Mouse (Mus musculus) 3134 (cell line): ENCODE data around the gene Kars.

ENCODE experiments used
- DNase-seq: peaks from one replicate; pipeline ENCODE4 v3.0.0-alpha.2; 2011; ENCODE audit warnings: low spot score; ENCODE audit not compliant: insufficient read length; ENCODE audit errors: extremely low read depth

The Kars gene

DNA sequence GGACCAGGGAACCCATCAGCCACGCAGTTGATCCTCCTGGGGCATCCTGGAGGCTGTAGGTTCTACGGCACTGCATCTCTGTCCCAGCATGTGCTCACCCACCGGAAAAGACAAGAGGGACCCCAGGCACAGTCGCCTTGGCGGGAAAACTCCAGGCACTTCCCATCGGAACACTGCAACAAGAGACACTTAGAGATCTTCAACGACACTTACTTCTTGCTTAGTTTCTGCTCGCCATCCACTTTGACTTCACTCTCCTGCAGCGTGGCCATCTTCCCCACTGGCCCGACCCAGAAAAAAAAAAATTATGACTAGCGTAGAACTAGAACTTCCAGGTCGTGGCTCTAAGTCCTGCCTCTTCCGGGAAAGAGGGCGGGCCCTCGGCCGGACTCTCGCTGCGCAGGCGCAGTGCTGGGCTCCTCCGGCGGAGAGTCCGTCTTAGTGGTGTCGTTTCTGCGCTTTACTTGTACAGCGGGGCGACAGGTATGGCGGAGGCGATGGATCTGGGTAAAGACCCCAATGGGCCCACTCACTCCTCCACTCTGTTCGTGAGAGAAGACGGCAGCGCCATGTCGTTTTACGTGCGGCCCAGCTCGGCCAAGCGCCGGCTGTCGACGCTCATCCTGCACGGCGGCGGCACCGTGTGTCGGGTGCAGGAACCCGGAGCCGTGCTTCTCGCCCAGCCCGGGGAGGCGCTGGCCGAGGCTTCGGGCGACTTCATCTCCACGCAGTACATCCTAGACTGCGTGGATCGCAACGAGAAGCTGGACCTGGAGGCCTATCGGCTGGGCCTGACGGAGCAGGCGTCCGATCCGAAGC is at the start of gene Kars, which contains the start of gene Terf2ip:
TSS of gene Kars (minus strand) at position 327 of the 819 bp plus-strand sequence.
TSS of gene Terf2ip (plus strand) at position 402 of the 819 bp plus-strand sequence.
- peak; percentile 95 for DNase-seq

DNA sequence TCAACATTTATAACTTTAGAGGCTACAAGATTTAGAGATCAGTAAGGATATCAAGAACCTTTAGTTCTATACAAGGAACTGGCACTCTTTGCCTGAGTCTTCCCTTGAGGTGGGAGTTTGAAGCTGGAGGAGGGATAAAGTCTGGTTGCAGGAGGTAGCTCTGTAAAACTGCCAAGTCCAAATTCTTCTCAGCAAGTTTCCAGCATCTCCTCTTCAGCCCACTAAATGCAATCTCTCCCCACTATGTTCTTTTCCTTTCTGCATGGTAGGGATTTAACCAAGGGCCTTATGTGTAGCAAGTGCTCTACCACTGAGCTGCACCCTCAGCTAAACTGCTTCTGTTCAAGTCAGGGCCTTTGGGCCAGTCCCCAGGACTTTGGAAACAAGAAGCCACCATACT is 43.3 kb upstream of the Kars start:
- no peak for DNase-seq

DNA sequence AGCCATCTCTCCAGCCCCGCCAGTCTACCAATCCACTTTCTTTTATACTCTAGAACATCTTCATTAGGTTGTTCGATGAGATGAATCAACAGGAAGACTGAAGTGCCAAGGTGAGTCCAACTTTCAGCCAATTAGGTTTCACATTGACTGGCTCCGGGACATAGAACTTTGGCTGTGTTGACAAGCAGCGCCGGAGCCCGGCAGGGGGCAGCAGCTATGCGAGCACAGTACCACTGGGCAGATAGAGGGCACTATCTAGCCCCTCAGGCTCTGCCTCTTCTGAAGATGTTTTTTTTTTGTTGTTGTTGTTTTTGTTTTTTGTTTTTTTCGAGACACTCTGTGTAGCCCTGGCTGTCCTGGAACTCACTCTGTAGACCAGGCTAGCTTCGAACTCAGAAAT is 40.4 kb upstream of the Kars start:
- DNase-seq: no peak

DNA sequence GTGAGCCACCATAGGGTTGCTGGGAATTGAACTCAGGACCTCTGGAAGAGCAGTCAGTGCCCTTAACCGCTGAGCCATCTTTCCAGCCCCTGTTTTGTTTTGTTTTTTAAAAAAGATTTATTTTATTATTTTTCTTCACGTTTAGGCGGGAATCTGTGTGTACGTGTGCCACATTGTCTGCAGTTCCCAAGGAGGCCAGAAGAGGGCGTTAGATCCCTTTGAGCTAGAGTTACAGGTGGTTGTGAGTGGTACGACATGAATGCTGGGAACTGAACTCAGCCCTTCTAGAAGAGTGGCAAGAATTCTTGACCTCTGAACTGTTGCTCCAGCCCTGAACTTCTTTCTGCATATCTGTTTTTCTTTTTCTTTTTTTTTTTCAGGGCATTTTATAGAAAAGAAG is 38.9 kb upstream of the Kars start:
- DNase-seq: no peak

DNA sequence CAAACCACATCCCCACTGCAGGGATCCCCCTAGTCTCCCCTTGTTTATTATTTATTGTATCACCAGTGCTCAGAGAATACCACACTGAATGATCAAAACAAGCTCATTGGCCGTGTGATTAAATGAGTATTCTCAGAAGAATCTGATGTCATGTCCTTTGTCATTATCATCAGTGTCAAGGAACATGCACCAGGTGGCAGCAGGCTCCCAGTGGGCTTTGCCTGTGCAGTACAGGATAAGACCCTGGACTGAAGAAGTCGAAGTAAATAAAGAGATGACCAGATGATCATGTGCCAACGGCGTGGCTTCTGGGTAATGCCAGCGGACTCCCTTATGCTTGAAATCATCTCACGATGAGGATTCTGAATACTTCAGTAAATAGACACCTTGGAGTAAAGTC is 37.2 kb upstream of the Kars start:
- DNase-seq: no peak

DNA sequence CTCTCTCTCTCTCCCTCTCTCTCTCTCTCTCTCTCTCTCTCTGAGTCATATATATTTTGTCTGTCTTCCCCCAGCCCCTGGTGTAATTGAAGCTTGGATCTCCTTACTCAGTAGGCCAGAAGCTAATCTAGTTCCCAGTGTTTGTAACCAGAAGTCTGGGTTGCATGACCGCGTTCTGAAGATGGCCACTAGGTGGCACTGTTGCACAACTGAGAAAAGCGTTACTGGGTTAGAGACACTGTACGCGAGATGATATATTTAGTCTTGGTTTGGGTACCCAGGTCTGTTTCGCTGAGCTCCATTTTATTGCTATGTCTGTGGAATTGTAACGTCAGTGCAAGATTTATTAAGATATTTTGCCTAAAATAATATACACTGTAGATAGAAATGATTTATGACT is 34.8 kb upstream of the Kars start:
- no peak for DNase-seq

DNA sequence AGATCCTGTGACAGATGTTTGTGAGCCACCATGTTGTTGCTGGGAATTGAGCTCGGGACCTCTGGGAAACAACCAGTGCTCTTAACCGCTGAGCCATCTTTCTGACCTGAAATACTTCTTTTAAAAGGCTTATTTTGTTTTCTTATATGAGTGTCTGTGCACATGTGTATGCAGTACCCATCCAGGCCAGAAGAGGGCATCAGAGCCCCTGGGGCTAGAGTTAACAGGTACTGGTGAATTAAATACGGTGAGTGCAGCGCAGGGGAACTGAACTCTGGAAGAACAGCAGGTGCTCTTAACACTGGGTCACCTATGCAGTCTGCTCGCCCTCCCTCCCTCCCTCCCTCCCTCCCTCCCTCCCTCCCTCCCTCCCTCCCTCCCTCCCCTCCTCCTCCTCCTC is 34.1 kb upstream of the Kars start:
- DNase-seq: no peak

DNA sequence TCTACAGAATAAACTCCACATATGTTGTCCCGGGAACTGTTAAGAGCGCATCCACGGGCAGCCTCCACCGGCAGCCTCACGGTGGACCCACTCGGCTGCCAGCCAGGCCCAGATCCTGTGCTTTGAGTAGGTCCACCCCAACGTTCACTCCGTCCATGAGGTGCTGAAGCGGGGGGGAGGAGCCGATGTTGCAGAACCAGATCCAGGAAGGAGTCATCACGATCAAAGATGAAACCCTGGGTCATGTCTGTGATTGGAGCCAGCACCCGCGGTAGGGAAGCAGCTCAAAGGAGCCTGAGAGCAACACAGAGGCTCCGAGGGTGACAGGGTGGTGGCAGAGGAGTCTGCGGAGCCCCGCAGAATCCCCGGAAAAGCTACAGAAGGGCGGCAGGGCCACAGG is 26.4 kb upstream of the Kars start:
- no peak for DNase-seq

DNA sequence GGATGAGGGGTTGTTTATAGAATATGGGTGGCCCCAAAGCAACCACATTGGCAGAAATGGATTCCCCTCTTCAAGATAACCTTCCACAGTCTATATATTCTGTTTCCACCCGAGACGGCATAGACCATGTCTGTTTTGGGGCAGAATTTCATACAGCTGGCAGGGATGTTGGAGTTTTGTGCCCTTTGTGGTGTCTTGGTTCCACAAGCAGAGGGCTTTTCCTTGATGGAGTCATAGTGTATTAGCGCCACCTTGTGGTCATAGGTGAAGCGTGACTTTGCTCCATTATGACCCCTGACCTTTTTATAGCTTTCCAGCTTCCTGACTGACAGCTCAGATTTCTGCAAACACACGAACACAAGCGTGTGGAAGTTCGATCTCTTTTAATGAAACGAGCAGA is 23.5 kb upstream of the Kars start:
- DNase-seq: peak; percentile 30

DNA sequence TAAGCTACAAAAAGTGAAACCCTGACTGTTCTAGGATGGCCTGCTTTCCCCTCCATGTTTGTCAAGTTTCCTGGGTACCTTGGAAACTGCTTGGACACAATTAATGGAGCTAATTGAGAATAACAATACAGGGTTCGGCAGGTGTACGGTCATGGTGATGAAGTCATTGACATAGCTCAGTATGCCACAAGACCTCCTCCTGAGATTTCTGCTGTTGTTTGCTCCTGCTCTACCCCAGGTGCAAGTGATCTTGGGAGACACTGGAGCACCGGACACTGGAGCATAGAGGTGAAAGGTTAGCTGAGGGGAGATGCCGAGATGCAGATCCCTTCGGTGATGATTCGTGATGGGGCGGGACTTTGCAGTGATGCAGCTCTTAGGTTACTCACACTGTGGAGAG is 21.9 kb upstream of the Kars start:
- DNase-seq: no peak

DNA sequence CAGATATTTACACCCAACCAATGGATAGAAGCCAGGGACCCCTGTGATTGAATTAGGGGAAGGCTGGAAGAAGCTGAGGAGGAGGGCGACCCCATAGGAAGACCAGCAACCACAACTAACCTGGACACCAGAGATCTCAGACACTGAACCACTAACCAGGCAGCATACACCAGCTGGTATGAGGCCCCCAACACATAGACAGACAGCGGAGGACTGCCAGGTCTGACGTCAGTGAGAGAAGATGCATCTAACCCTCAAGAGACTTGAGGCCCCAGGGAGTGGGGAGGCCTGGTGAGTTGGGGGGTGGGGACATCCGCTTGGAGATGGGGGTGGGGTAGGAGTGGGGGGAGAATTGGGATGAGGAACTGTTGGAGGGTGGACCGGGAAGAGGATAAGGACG is 19.5 kb upstream of the Kars start:
- no peak for DNase-seq

DNA sequence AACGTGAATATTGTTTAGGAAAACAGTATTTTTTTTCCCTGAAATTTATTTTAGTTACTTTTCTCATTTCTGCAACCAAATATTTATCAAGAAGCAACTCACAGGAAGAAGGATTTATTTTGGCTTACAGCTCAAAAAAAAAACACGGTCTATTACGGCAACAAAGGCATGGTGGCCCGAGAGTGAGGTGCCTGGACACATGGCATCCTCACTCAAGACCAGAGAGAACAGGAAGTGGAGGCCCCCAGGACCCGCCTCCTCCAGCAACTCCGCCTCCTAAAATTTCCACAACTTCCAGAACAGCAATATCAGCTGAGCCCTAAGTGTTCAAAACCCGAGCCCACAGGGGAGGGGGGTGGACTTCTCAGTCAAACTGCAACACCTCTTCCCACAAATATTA is 18.3 kb upstream of the Kars start:
- DNase-seq: no peak

DNA sequence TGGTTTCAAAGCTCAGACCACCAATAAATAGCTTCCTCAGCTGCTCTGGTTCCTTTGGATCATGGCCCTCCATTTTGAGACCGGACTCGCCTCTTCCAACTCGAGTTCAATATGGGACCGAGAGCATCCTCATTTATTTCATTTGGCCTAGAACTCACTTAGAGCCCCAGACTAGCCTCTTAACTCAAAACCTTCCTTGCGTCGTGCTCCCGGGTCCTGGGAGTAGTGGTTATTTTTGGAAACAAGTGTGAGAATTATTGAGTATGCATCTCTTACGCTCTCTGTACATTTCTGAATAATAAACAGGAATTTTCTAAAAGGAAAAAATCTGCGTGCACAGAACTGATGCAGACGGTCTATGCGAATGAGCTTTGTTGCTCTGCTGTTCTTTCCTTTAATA is 3.8 kb upstream of the Kars start, which contains the start of gene Gm6793:
TSS of gene Gm6793 (minus strand) at position 101 of the 400 bp plus-strand sequence.
- DNase-seq: no peak

DNA sequence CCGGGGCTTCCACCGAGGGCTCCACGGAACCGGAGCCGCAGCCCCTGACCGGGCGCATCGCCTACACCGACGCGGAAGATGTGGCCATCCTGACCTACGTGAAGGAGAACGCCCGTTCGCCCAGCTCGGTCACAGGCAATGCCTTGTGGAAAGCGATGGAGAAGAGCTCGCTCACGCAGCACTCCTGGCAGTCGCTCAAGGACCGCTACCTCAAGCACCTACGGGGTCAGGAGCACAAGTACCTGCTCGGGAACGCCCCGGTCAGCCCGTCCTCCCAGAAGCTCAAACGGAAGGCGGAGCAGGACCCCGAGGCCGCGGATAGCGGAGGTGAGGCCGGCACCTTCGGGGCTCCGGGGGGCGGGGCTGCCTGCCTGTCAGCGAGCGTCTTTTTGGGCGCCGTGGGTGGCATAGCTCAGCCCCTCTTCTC is 706 bp upstream of the Kars start:
- no peak for DNase-seq

DNA sequence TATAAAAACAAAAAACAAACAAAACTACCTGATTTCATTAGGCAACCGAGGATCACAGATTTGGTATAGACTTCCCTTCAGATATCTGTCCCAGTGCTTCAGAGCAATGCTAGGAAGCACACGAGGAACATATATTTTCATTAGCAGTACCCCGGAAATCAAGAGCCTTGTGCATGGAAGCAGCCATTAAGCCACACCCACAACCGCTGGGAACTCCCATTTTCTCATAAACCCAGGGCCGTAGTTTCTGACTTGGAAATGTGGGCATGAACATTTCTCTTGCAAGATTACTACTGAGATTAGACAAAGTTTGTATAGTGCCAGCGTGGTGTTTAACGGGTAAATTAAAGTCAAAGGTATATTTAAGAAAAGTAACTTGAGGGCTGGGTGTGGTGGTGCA is 1.6 kb downstream of the Kars start:
- no peak for DNase-seq

DNA sequence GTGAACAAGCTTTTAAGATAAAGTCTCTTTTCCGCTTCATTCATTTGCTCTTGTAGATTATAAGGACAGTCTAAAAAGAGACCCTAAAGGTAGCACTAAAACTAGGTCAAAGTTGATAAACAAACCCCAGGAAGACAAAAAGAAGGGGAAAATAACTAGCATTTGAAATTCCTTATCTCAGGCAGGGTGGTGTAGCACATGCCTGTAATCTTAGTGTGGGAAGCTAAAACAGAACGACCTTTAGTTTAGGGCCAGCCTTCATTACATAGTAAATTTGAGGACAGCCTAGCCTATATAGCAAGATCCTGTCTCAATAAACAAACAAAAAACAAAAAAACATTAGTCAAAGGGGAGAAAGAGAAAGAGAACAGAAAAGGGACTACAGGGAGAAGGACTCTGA is 3.5 kb downstream of the Kars start:
- DNase-seq: no peak

DNA sequence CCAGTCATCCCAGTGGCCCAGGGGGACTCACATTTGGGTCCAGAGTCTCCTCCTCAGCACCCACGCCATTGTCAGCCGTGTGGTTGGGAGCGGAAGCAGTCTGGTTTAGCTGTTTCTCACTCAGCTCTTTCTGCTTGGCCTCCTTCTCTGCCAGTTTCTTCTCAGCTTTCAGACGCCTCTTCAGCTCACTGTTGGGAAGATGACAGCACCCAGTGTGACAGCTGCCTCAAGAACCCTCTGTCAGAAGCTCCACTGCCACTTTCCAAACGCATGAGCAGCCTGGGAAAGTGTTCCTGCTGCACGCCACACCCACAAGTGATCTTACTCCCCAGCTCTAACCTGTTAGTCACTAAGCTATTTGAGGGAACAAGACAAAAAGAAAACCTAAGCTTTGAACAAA is 5.5 kb downstream of the Kars start:
- DNase-seq: no peak

DNA sequence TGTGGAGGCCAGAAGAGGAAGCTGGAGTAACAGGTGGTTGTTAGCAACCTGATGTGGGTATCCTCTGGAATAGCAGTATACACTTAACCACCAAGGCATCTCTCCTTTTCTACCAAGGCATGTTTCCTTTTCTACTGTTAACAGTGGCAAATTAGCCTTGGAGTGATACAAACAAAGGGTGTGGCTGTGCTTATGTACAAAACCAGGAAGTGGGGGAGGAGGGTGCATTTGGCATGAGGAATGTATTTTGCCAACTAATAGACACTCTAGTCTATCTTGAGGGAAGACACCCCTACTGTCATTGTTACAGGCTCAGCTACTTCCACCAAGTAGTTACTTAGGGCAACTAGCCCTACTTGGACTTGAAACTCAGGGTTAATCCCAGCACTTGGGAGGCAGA is 6.4 kb downstream of the Kars start:
- no peak for DNase-seq

DNA sequence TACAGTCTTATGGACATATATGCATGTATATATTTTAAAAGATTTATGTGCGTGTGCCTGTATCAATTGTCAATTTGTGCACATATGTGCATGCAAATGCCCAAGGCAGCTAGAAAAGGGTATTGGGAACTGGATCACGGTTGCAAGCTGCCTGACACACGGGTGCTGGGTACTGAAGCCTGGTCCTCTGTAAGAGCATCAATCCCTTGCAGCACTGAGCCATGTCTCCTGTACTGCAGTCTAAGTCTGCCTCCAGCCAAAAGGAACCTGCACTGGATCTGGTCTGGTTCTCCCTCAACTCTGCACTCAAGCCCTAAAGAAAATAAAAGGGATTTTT is 18.5 kb downstream of the Kars start:
- DNase-seq: no peak

DNA sequence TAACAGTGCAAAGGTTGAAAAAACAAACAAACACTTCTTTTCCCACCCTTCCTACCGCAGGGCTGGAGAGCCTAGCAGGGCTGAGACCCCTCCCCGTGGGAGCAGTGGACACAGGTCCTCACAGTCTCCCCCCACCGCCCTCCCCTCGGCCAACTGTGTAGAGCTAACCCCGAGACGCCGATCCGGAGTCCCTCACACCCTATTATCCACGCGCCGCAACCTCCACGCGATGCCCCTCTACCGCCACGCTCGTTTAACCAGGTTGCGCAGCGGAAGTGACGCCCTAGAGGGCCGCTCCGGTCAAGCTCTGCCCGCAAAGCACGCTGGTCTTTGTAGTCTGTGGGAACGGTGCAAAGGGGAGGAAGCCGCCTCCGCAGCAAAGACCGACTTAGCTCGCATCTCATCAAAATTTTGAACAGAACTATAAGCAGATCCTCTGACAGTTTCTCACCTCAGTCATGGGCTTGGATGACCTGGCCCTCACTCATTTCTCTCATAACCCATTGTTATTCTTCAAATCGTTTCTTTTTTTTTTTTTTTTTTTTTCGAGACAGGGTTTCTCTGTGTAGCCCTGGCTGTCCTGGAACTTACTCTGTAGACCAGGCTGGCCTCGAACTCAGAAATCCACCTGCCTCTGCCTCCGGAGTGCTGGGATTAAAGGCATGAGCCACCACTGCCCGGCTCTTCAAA is 19.0 kb downstream of the Kars start, which contains the start of gene Adat1:
TSS of gene Adat1 (minus strand) at position 290 of the 690 bp plus-strand sequence.
- DNase-seq: peak; percentile 76

DNA sequence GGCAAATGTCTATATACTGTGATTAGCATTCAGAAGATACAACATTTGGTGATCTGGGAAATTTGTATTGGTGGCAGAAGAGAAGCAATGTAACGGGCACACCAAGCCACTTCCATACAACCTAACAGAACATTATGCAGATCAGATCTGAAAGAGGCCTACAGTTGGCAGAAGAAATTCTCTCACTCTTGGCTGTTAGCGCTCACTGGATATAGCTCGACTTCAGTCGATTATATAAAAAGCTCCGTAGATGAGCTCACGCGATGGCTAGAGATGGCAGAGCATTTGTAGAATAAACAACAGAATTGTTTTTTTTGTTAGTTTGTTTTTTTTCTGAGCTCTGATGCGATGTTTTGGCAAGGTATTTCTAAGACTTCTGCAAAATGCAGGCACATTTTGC is 19.8 kb downstream of the Kars start:
- no peak for DNase-seq

DNA sequence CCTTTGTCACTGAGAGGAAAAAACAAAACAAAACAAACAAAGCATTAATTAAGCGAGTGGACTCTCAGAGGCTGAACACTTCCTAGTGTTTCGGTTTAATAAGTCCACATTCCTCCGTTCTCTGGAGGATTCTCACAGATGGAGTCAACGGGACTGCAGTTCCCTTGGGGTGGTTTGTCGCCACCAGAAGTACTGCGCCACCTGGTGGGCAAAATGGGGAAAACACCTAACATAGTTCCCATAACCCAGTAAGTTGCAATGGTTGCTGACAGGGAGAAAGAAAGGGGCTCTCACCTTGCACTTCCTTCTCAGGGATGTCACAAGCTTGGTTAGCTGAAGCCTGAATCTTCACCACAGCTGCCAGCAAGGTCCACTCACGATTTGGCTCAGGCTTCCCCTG is 21.2 kb downstream of the Kars start:
- peak; percentile 27 for DNase-seq
